Mouse (Mus musculus) limb, embryonic 14.5 days (tissue): ENCODE results near the gene Ushbp1. TPM values are rescaled to one million over a fixed set of nuclear protein-coding genes. Genes with fewer than 3 reads are reported as not detected.

Experiments
- ATAC-seq: fragments of 200-750 bp; cut with Nextera tagmentation; 2 replicates; pipeline ENCODE4 v1.8.0; 2017; ENCODE audit warnings: low read depth, moderate number of reproducible peaks, moderate TSS enrichment; ENCODE audit not compliant: low FRiP score
- DNase-seq: peaks from one replicate; pipeline ENCODE4 v3.0.0-alpha.2; 2015; ENCODE audit warnings: low spot score
- H3K27ac ChIP-seq: fragments of 300-500 bp; sonication (generic); replicated peaks from 2 replicates; pipeline ENCODE4 v1.5.1; 2014; ENCODE audit warnings: low read depth, mild to moderate bottlenecking, low read length, moderate library complexity, mixed read lengths
- H3K27me3 ChIP-seq: fragments of 300-500 bp; sonication (generic); 2 replicates; pipeline ENCODE4 v1.6.1; 2014; ENCODE audit warnings: low read length, mixed read lengths; ENCODE audit not compliant: control insufficient read depth, insufficient read depth
- H3K36me3 ChIP-seq: fragments of 300-500 bp; sonication (generic); 2 replicates; pipeline ENCODE4 v1.6.1; 2014; ENCODE audit warnings: mild to moderate bottlenecking, low read length, moderate library complexity, mixed read lengths; ENCODE audit not compliant: control insufficient read depth, insufficient read depth
- H3K4me1 ChIP-seq: fragments of 300-500 bp; sonication (generic); 2 replicates; pipeline ENCODE4 v1.6.1; 2014; ENCODE audit warnings: antibody characterized with exemption, low read length, mixed read lengths; ENCODE audit not compliant: control insufficient read depth, insufficient read depth
- H3K4me2 ChIP-seq: fragments of 300-500 bp; sonication (generic); replicated peaks from 2 replicates; pipeline ENCODE4 v1.6.1; 2014; ENCODE audit warnings: low read depth, mild to moderate bottlenecking, low read length, moderate library complexity; ENCODE audit not compliant: severe bottlenecking
- H3K4me3 ChIP-seq: fragments of 300-500 bp; sonication (generic); replicated peaks from 2 replicates; pipeline ENCODE4 v1.5.1; 2014; ENCODE audit warnings: low read length
- H3K9ac ChIP-seq: fragments of 300-500 bp; sonication (generic); 2 replicates; pipeline ENCODE4 v1.6.1; 2014; ENCODE audit warnings: mild to moderate bottlenecking, low read depth, low read length, moderate library complexity; ENCODE audit not compliant: severe bottlenecking
- H3K9me3 ChIP-seq: fragments of 300-500 bp; sonication (generic); 2 replicates; pipeline ENCODE4 v1.6.1; 2016; ENCODE audit warnings: low read length; ENCODE audit not compliant: control insufficient read depth
- POLR2A ChIP-seq: fragments of 200-500 bp; IDR thresholded peaks from 2 replicates; pipeline ENCODE4 v1.8.0; 2012; ENCODE audit warnings: inconsistent platforms, mild to moderate bottlenecking, moderate library complexity, borderline replicate concordance; ENCODE audit not compliant: insufficient read depth, insufficient read length; ENCODE audit errors: extremely low read depth
- WGBS: fragments of 180-500 bp; shearing (Covaris S2); extraction: QIAGEN DNeasy Blood & Tissue Kit; methylation state at CpG from one replicate; pipeline ENCODE4 v1.1.7; 2014; 5-methylcytosine and 5-hydroxymethylcytosine counted together
- polyA plus RNA-seq, 2 experiments: library from polyadenylated mRNA; depleted of rRNA in 1 of 2; stranded (reverse) in 1 of 2; unstranded in 1 of 2; fragments of >200 nt; fragmentation: Nextera tagmentation in 1 of 2; extraction: Ambion mirVana in 1 of 2; gene quantifications; 2 replicates each; pipeline versions ENCODE4 v1.2.1 to v1.2.3; 2012 to 2014

Ushbp1 gene
- polyA plus RNA-seq, 2 experiments: 7.6 to 15.7 TPM

DNA sequence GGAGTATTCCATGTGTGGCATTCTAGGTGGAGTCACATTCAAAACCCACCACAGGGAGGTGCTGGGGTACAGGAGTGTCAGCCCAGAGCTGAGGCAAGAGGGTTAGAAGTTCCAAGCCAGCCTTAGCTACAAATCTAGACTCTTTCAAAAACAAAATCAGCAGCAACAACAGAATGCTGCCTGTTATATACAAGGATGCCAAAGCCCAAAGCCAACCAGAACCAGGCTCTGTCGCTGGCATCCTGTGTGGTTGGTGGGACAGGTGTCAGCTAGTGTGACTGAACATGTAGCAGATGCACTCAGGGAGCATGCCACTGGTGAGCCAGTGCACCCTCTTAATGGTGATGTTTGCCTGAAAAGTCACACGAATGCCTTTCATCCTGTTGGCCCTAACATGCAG, 5.2 kb upstream of the Ushbp1 start:
- H3K9ac ChIP-seq: no peak overlapping the region
- no peaks in the 10 kb centered on the region for H3K27me3 ChIP-seq
- DNase-seq: no peak
- H3K27ac ChIP-seq: no peak overlapping the region
- peaks cover 5% of the 10 kb centered on the region; the same call in 1 of the 2 replicates for H3K4me1 ChIP-seq
- TF ChIP-seq POLR2A: no peak
- no peak for ATAC-seq
- 92% methylated on average over 2 of the region's 2 CpGs for WGBS
- H3K36me3 ChIP-seq: peaks cover 19% of the 10 kb centered on the region
- H3K4me2 ChIP-seq: no peak overlapping the region
- no peaks in the 10 kb centered on the region for H3K9me3 ChIP-seq
- no peak overlapping the region for H3K4me3 ChIP-seq

DNA sequence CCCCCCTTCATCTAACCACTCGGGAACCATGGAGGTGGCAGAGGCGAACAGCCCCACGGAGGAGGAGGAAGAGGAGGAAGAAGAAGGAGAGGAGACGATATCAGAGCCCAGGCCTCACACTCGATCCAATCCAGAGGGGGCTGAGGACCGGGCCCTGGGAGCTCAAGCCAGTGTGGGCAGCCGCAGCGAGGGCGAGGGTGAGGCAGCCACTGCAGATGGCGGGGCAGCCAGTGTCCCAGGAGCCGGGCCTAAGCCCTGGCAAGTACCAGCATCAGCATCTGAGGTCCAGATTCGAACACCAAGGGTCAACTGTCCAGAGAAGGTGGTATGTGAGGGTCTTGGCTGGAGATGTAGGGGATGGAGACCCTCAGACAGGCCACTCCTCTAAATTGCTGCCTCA, 2.1 kb upstream of the Ushbp1 start:
- H3K27ac ChIP-seq: no peak overlapping the region
- peak overlapping the region; percentile 83; the same call in 1 of the 2 replicates for H3K9ac ChIP-seq
- DNase-seq: no peak
- 83% methylated on average over 12 of the region's 12 CpGs for WGBS
- peaks cover 5% of the 10 kb centered on the region; the same call in 1 of the 2 replicates for H3K4me1 ChIP-seq
- ATAC-seq: no peak
- H3K4me2 ChIP-seq: peak overlapping the region; percentile 86
- H3K27me3 ChIP-seq: no peaks in the 10 kb centered on the region
- peak overlapping the region; percentile 83 for H3K4me3 ChIP-seq
- TF ChIP-seq POLR2A: no peak
- H3K9me3 ChIP-seq: no peaks in the 10 kb centered on the region
- H3K36me3 ChIP-seq: peaks cover 19% of the 10 kb centered on the region

DNA sequence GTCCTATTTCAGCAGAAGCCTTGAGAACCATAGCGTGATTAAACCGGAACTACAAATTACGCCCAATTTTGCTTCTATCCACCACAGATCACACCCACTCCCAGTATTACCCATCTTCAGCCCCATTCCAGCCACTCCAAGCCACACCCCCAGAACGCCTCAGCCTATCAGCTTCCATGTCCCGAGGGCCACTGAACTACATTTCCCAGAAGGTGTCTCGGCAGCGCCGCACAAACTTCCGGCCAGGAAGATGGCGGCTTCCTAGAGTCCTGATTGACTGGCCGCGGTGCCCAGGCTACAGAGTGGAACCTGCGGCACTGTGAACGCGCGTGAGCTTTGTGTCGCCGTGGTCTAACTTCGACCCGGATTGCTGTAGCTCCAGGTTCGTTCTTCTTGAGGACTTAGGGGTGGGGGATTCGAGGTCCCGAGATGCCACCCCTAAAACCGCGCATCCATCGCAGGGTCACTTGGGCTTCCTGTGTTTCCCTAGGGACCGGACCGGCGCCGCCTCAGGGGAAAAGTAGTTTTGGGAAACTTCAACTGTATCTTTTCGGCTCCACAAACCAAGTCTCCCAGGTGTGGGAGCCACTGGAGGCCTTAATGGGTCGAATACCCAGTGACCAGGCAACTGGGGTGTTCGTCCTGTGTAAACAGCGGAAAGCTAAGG, 1.2 kb upstream of the Ushbp1 start, which contains the start of gene Babam1:
Gene Babam1 (plus strand): TSS at position 223 of the 667 bp plus-strand sequence.
- Histone ChIP-seq H3K4me1 (peaks cover 5% of the 10 kb centered on the region; the same call in 1 of the 2 replicates), H3K9ac (peak within 1 kb of the TSS; percentile 83), H3K27ac (0 out of 2 replicates have a peak within 1 kb of the TSS, but pooled peaks have one; percentile 26), H3K27me3 (no peaks in the 10 kb centered on the region), H3K4me2 (peak within 1 kb of the TSS; percentile 86), H3K36me3 (peaks cover 19% of the 10 kb centered on the region), H3K9me3 (no peaks in the 10 kb centered on the region), H3K4me3 (peak within 1 kb of the TSS; percentile 83)
- peak; percentile 95 for DNase-seq
- WGBS: under 1% methylated on average over 34 of the region's 34 CpGs
- TF ChIP-seq POLR2A: peak; percentile 86; the same call in 1 of the 2 replicates
- peak; percentile 96 for ATAC-seq

DNA sequence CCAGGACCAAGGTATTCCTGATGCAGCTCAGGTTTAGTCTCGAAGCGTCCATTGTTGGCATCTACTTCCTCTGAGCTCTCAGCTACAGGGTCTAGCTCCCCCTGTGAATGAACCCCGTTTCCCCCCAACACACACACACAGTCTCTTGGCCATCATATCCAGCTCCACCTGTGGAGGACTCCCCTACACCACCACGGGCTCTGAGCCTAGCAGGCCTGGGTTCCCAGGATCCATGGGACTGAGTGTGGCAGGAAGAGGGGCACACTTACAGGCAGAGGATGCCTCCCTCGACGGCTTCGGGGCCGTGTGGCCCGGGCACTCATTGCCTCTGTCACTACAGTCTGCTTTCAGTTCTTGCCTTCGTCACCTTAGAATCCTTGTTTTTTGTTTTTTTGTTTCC, 531 bp downstream of the Ushbp1 start:
- H3K4me2 ChIP-seq: 0 out of 2 replicates have a peak overlapping the region, but pooled peaks have one; percentile 1
- no peaks in the 10 kb centered on the region for H3K27me3 ChIP-seq
- H3K27ac ChIP-seq: no peak overlapping the region
- 86% methylated on average over 9 of the region's 10 CpGs for WGBS
- no peaks in the 10 kb centered on the region for H3K9me3 ChIP-seq
- no peak for TF ChIP-seq POLR2A
- H3K4me3 ChIP-seq: no peak overlapping the region
- ATAC-seq (no peak), DNase-seq (no peak)
- H3K4me1 ChIP-seq: peaks cover 5% of the 10 kb centered on the region; the same call in 1 of the 2 replicates
- H3K9ac ChIP-seq: no peak overlapping the region
- peaks cover 14% of the 10 kb centered on the region for H3K36me3 ChIP-seq

DNA sequence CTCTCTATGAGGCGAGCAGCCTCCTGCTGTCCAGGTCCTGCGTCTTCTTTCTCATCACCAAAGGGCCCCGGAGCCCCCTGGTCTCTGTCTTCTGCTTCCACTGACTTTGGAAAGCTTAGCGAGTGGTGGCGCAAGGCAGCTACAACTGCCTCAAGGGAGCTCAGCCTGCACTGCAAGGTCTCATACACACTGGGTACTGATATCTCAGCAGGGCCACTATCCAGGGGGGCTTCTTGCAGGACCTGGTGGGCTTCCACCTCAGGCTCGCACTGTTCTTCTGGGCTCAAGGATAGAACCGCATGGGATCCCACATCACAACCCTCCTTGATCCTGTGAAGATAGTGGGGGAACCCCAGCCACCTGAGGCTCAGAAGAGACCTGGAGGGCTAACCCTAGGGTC, 1.1 kb downstream of the Ushbp1 start:
- Histone ChIP-seq H3K9me3 (no peaks in the 10 kb centered on the region), H3K27ac (no peak overlapping the region), H3K27me3 (no peaks in the 10 kb centered on the region), H3K36me3 (peaks cover 10% of the 10 kb centered on the region), H3K4me1 (peaks cover 5% of the 10 kb centered on the region; the same call in 1 of the 2 replicates), H3K4me2 (0 out of 2 replicates have a peak overlapping the region, but pooled peaks have one; percentile 1), H3K4me3 (no peak overlapping the region), H3K9ac (no peak overlapping the region)
- TF ChIP-seq POLR2A: no peak
- no peak for ATAC-seq
- DNase-seq: no peak
- 78% methylated on average over 7 of the region's 7 CpGs for WGBS
